Mouse (Mus musculus) effector memory CD4-positive, alpha-beta T cell, adult 7 months (primary cell): Measurements from ENCODE around the gene AV320801. TPM values are rescaled to one million over a fixed set of nuclear protein-coding genes. Genes with fewer than 3 reads are reported as not detected.

ENCODE experiments used
- polyA plus RNA-seq: library from polyadenylated mRNA; unstranded; fragments of 100-300 nt; shearing (Covaris generic); gene quantifications from one replicate; pipeline ENCODE4 v1.2.1, GENCODE M21; 2017

AV320801 gene
- polyA plus RNA-seq: 0.77 TPM

GRCm38 (mm10) chrX:135494288-135494687 lies at the start of gene AV320801:
AV320801 (plus strand) TSS chrX:135494588.

Other genes with a start within 250 kb of the AV320801 start
- not detected for gene Pramel3, start 192.3 kb upstream of the AV320801 start, polyA plus RNA-seq
- not detected for gene Gm5128, start 121.3 kb upstream of the AV320801 start, polyA plus RNA-seq
- gene Gm7903, start 60.8 kb upstream of the AV320801 start, polyA plus RNA-seq: not detected
- gene Nxf7, start 104.2 kb downstream of the AV320801 start, polyA plus RNA-seq: not detected
- gene Prame, start 133.1 kb downstream of the AV320801 start, polyA plus RNA-seq: not detected
- gene Tcp11x2, start 199.2 kb downstream of the AV320801 start, polyA plus RNA-seq: not detected
- gene Tmsb15a, start 230.7 kb downstream of the AV320801 start, polyA plus RNA-seq: not detected
- 30.9 TPM for gene Armcx5, start 248.1 kb downstream of the AV320801 start, polyA plus RNA-seq
- gene Gprasp1, start 248.1 kb downstream of the AV320801 start, polyA plus RNA-seq: 31.2 TPM